Mouse (Mus musculus): Measurements from ENCODE around the gene Ajap1.

Gene Ajap1

DNA sequence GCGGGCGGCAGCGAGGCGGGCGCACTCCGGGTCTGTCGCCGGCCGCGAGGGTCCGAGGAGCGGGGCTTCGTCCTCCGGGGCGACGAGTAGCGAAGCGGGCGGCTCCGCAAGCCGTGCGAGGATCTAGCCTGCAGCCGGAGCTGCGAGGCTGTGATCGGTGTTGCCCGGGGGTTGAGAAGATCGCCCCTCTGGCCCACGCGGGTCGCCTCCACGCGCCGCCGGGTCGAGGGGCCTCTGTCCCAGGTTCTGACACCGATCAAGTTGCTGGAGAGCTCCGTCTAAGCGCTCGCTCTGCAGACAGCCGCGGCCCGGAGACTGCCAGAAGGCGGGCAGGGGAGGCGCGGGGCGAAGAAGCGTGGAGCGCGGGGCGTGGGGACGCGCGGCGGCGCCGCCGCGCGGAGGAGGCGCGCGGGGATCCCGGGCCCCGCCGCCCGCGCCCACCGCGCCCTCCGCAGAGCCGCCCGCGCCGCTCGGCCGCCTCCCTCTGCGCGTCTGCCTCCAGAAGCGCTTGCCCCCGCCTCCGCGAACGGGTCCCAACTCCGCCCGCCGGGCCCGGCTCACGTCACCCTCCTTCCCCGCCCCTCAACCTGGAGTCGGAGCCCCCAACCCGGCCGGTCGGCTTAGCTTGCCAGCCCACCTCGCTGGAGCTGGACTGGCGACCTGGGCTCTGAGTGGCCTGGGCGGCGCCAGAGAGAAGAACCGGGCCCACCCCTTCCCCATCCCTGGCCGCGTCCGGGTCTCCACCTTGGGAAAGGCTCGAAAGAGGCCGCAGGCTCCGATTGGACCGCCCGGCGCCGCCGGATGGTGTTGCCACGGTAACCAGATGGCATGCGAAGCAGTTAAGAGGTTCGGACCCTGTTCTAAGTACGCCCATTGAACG, at the start of gene Ajap1:
TSS of gene Ajap1 (minus strand) at position 353 of the 880 bp plus-strand sequence.
- no peak for DNase-seq (ENCODE audit: low spot score in 2 of 2)

DNA sequence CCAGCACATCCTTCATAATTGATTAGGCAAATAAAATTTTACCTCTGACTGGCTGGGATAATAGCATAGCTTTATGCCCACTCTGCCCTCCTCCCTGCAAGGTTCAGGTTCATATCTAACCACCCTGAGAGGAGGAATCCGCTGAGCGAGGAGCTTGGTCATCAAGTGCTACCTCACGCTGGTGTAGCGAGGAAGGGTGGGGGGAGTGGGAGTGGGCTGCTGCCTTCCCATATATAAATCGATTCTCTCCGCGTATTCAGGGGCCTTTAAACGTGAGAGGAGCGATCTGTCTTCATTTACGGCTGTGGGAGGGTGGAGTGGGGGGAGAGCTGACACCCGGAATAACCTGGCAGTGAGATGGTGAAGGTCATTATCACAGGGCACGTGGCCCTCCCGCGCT, 47.9 kb upstream of the Ajap1 start:
- no peak for DNase-seq (ENCODE audit: low spot score in 2 of 2)

DNA sequence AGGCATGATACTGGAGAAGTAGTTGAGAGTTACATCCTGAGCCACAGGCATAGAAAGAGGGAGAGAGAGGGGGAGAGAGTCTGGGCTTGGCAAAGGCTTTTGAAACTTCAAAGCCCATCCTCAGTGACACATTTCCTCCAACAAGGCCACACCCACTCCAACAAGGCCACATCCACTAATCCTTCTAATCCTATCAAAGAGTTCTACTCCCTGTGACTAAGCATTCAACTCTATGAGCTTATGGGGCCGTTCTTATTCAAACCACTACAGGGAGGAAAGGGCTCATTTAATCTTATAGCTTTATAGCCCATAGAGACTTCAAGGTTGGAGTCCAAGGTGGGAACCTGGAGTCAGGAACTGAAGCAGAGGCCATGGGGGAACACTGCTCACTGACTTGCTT, 39.0 kb upstream of the Ajap1 start:
- DNase-seq (ENCODE audit: low spot score in 2 of 2): no peak

DNA sequence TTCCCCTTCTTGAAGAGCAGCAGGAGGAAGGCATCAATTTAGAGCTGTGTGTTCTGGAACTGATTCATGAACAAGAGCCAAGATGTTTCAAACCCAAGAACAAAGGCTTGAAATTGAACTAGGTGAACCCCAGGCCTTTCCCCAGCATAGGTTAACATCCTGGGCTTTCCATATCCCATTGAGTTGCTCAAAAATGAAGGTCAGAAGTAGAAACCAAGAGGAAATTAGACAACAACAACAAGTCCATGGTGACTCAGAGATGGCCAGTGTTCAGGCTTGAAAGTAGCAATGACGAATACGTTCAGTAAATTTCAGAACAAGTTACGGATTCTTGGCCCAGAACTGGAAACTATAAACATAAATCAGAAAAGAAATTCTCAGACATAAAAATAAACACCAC, 37.3 kb upstream of the Ajap1 start:
- no peak for DNase-seq (ENCODE audit: low spot score in 2 of 2)

DNA sequence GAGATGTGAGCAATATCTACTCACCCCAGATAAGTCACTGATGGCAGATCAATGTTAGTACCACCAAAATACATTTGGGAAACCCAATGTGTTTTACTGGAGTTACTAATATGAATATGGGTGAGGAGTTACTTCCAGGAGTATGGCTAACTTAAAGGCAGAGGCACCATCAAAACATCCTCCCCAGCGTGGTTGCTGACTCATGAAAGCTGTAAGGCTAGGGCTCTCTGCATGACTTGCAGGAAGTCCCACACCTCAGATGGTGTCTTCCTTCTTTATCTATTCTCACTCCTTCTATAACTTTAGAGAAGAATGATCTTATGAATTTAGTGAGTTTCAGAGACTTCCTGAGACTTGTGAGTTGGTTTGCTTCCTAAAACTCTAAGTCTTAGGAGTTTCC, 36.7 kb upstream of the Ajap1 start:
- DNase-seq (ENCODE audit: low spot score in 2 of 2): no peak

DNA sequence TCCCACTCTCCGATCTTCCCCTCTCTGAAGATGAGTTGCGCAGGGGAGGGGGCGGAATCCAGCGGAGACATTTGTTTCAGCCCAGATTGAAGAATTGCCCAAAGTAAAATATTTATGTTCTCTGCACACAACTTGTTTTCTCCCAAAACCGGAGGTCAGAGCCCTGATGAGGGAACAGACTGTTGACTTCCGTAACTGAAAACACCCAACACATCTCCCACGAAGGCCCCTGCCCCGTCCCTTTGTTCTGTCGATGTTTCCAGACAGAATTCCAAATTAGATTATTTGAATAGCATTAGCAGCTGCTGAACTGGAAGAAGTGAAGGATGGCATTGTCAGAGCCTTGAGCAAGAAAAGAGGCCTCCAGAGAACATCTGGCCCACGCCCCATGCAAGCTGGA, 33.2 kb upstream of the Ajap1 start:
- DNase-seq (ENCODE audit: low spot score in 2 of 2): no peak

DNA sequence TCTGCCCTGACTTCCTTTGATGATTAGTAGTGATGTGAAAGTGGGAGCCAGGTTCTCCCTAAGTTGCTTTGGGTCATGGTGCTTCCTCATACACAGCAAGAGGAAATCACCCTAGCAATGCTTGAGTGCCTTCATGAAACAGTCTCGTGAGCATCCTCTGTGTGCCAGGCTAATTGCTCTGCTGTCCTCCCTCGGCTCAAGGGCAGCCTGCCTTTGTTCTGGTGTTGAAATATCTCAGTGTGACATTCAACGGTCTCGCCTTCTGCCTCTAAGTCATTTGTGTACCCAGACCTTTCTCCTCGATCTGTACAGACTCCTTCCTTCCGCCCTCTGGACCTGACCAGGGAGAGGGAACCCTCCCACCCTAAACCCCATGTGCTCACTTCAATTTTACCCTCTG, 31.5 kb upstream of the Ajap1 start:
- no peak for DNase-seq (ENCODE audit: low spot score in 2 of 2)

DNA sequence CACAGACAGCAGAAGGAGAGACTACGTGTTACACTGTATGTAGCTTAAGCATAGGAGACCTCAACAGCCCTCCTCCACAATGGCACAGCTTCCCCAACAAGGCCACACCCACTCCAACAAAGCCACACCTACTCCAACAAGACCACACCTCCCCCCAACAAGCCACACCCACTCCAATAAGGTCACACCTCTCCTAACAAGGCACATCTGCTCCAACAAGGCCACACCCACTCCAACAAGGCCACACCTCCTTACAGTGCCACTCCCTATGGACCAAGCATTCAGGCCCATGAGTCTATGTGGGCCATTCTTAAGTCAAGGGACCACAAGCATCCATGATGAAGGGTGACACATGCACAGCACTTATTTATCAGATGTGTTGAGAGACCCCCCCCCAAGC, 28.9 kb upstream of the Ajap1 start:
- DNase-seq (ENCODE audit: low spot score in 2 of 2): no peak

DNA sequence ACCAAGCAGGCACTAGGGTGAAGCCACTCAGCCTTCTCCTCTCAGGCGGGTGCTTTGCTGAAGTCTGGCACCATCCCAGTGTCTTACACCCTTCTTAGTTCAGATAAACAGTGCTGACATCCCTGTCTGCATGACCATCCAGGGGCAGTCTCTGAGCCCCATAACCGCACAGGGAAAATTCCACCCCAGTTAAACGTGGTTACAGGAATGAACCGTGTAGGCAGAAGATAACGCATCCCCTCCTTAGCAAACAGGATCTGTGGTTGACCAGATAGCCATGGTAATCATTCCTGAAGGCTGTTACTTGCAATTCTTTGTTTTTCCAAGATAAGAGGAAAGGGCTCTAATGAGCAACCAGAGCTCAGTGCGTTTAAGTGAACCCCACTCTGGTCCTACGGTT, 19.3 kb upstream of the Ajap1 start:
- DNase-seq (ENCODE audit: low spot score in 2 of 2): no peak

DNA sequence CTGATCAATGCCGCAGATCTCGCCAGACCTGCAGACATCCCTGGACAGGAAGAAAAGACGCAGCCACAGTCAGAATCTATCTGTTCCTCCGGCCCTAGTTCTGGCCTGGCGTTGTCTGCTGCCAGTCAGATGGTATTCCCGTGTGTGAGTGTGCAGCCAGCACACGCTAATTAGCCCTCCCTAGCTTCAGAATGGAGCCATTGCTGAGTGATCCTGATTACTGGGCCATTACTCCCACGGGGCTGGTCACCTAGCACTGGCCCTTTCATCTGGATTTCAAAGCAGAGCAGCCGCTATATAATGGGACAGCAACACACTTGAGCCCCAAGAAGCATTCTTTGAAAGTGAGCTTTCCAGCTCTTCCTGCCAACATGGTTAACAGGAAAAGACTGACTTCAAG, 9.8 kb upstream of the Ajap1 start:
- DNase-seq (ENCODE audit: low spot score in 2 of 2): no peak

DNA sequence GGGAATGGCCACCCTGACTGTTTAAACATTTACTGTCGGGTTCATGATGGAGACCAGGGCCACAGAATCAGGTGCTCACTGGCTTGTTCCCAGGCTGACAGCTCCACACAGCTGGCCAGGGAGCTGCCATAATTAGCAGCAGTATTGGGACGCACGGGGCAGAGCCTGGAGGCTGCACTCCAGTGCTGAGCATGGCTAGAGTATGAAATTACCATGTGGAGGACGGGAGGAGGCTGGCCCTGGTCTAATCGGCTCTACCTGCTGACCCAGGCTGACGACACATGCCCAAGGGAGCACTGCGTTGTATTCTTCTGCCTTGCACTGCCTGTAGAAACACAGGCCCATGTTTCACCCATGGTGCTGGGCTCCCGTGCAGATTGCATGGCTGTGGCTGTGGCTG, 6.5 kb upstream of the Ajap1 start:
- DNase-seq (ENCODE audit: low spot score in 2 of 2): no peak

DNA sequence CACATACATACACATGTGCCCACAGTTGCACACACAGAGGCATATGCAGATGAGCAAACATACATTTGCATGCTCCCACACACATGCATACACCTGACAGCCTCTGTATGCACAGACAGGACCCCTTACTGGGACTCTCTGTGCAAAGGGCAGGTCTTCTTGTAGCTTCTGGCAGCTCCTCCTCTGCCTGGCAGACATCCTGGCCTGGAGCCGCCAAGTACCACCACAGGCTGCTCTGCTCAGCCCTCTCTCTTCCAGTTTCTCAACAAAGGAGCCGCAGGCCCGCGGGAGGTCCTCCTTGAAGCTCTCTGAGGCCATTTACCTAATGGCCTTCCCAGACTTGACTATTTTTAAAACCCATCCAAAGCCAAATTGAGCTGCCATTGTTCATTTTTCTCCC, 3.3 kb upstream of the Ajap1 start:
- no peak for DNase-seq (ENCODE audit: low spot score in 2 of 2)

DNA sequence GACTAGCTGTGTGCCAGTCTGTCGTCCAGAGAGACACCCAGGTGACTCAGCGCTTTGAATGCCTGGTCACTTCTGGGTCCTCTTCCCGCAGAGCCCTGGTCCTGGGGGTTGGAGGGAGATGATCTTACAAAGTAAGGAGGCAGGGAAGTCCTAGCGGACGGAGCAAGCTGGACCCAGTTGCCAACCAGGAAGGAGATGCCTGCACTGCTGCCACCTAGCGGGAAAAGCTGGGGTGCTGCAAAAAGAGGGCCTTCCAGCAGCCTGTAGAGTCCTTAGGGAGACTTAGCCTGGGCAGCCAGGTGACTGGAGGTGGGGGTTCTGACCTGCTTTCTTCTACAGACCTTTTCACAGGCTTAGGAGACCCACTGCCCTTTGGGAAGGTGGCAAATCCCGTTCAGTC, 1.8 kb upstream of the Ajap1 start:
- peak in 1 of 2 experiments; percentile 31 for DNase-seq (ENCODE audit: low spot score in 2 of 2)

DNA sequence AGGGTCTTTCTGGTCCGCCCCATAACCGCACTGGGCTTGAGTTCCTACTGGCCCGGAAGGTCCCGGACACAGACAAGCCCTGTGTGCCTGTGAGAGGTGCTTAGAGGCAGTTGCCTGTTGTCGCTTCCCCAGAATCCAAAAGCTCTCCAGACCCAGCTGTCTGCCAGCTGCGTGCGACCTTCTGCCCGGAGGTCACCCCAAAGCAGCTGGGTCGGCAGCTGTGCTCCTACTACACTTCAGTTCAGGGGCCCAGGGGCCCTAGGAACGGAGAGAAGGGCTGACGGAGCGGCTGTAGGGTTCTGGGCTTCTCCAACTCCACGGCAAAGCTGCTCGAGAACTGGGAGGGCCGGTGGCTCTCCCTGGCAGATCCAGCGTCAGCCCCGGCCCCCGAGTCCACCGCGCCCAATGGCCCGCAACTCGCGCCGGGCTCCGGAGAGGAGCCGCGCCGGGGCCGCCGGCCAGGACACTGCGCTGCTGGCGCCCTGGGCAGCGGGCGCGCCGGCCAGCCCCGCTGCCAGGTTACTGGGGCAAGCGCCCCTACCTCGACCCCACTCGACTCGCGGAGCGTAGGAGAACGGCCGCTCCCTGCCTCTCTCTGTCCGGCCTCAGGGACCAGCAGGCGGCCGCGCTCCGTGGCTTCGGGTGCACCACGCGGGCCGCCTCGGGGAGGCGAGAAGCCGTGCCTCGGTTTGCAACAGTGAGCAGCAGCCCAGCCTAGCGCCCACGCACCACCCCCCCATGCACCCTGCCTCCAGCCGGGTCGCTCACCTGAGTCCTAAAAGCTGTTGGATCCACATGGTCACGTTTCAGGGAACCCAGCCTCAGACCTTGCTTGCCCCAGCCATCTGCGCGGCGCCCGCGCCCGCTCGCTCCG, 1.0 kb downstream of the Ajap1 start:
- no peak for DNase-seq (ENCODE audit: low spot score in 2 of 2)

DNA sequence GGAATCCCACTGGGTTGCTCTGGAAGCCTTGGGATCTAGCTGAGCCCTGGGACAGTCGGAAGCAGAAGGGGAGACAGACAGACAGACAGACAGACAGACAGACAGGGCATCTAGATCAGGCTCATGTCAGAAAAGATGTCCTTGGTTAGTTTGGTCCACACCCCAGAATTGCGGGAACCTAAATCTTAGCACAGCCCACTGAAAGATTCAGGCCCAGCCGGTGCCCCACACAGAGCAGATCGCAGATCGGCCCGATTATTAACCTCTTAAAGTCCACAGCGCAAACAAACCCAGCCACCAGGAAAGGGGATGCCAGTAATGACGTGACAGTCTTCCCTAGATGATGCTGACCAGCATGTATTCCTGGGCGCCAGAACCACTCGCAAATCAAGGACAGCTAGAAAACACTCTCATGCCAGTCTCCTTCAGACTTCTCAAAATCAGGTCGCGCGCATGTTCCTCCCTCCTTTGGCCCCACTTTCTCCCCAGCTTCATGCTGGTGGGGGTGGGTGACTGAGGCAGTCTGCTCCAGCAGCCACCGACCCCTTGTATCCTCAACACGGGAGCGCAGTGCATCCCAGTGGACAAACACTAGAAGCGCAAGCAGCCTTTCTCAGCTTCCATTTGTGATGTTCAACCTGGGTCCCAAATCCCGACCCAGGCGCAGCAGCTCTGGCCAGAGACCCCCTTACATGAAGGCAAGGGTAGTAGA, 1.9 kb downstream of the Ajap1 start:
- no peak for DNase-seq (ENCODE audit: low spot score in 2 of 2)

DNA sequence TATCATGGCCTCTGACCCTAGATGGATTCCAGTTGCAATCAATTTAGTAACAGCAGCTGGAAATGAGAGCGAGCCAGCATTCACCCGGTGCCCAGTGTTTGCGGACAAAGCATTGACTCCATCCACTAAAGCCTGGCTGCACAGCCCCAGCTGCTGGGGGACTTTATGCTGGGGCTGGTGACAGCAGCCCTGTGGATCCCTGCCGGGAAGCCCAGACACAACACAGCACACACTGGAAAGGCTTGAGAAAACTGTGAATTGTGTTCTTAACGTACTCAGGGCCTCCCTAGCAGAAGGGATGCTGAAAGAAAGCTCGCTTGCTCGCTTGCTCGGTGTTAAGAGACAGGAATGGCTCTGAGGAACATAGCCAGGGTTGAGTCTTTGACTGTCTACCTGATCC, 3.5 kb downstream of the Ajap1 start:
- DNase-seq (ENCODE audit: low spot score in 2 of 2): no peak

DNA sequence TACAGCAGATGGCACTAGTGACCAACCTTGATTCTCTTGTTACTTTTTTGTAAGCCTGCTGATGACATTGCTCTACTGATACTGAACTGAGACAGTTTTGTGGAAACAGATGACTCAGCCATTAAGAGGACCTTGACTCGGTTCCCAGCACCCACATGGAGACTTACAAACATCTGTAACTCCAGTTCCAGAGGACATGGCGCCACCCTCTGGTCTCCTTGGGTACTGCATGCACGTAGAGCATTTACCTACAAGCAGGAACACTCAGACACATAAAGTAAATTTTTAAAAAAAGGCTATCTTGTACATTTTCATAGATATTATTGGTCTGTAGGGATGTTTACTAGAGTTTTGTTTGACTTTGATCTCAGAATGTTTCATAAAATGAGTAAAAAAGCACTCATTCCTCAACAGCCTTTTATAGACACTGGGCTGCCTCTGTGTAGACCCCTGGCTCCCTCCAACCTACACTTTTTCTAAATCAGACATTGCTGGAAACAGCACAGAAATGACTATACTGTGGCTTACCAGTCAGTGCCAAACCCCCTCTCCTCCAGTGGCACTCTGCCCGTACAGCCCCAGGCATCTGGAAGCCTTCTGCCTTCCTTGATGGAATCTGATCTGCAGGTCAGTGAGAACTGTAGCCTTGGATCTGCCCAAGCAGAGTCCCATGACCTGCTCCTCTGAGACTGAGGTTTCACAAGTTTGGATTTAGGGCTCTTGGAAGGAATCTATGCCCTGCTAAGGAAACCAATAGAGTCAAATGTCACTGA, 8.9 kb downstream of the Ajap1 start:
- DNase-seq (ENCODE audit: low spot score in 2 of 2): no peak

DNA sequence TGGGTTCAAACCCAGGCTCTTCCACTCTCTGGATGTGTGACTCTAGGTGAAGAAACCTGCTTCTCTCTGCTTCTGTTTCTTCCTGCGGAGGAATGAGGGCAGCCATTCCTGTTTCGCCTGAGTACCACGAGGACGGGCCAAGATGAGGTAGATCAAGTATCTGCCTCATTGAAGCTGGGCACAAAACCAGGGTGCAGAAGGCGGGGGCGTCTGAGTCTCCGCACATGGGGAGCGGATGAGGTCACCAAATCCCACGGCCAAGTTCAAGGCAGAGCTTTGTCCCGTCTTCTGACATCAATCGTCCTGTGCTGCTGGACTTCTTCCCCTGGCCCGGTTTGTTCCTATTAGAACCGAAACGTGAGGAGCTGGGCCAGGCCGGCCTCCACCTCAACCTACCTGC, 12.9 kb downstream of the Ajap1 start:
- DNase-seq (ENCODE audit: low spot score in 2 of 2): no peak

DNA sequence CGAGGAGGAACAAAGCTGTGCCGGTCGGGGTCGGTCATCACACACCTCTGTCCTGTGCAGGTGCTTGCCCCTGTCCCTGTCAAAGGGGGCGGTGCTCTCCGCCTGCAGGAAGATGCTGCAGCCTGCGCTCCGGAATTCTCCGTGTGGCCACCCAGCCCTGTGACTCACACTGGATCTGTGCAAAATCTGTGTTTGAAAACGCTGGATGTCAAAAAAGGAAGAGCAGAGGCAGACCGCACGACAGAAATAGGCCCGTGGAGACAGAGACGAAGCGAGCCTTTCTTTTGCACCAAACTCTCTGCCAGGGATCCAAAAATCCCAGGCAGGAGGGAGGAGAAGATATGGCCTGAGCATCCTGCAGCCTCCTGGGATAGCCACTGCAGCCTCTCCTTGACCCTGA, 22.7 kb downstream of the Ajap1 start:
- DNase-seq (ENCODE audit: low spot score in 2 of 2): no peak

DNA sequence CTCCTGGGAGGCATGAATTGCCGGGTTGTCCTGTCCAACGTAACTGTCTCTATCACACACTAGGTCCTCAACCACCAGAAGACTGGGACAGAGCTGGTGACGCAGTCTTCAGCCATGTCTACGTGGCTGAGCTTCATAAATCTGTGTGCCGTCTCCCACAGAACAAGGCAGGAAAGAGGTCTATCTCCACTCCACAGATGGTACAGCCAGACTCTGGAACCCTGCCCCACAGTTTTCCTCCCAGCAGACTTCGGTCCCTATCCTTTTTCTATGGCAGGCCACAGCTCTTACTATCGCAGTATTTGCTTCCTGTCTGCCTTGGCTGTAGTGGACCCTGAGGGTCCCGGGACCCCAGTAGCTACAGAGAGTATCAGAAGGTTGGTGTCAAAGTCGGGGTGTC, 23.1 kb downstream of the Ajap1 start:
- DNase-seq (ENCODE audit: low spot score in 2 of 2): no peak

DNA sequence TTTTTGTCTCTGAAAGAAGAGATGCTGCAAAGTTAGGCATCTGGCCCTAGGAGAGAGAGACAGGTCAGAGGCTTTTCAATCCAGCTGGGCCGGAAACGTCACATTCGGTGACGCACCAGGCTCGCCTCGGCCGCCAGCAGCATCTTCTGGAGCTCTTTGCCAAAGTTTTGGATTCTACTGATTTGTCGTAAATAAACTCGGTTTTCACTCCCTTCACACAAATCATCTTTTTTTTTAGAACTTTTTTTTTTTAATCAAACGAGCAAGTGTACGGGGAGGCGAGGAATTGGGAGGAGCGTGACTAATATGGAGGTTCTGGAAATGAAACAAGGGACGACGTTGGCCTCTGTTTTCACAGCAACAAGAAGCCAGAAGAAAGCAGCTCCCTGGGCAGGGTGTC, 23.8 kb downstream of the Ajap1 start:
- no peak for DNase-seq (ENCODE audit: low spot score in 2 of 2)

DNA sequence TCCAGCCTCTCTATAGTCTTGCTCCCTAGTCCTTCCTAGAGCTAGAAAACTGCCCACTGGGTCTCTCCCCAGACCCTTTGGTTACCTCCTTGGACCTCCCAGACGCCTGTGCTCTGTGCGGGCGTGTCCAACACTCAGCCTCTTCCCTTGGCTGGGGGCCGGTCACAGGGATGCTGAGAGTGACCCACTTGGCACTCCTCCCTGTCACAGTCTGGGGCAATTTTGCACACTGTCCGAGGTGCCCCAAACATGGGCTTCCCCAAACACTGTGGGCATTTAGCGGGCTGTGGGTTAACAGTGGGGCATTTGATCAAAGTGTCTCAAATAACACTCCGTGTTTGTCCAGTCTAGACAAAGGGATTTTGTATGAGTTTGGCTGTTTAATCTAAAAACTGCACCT, 29.1 kb downstream of the Ajap1 start:
- DNase-seq (ENCODE audit: low spot score in 2 of 2): no peak

Measured in spleen, postnatal 10 days (tissue).